Mouse (Mus musculus) MEL (cell line): ENCODE data around the gene Trap1. TPM values are rescaled to one million over a fixed set of nuclear protein-coding genes. Genes with fewer than 3 reads are reported as not detected.

Experiments used
- DNase-seq: peaks from one replicate; pipeline ENCODE4 v3.0.0; 2011; ENCODE audit warnings: low read depth, low spot score
- H3K27ac ChIP-seq: 2 replicates; pipeline ENCODE4 v1.5.1; 2012; ENCODE audit warnings: low read depth, mild to moderate bottlenecking, control low read depth, low read length, moderate library complexity; ENCODE audit not compliant: control insufficient read depth
- H3K27me3 ChIP-seq, 2 experiments: fragments of 150-350 bp in 1 of 2; sonication (generic) in 1 of 2; 2 replicates each; pipeline ENCODE4 v1.6.1; 2012; ENCODE audit warnings: low read length in 2 of 2, mild to moderate bottlenecking in 2 of 2, improper control_type of control experiment in 1 of 2, moderate library complexity in 1 of 2; ENCODE audit not compliant: insufficient read depth in 2 of 2, control insufficient read depth in 1 of 2
- H3K36me3 ChIP-seq, 2 experiments: 2 replicates each; pipeline ENCODE4 v1.6.1; 2012 to 2014; ENCODE audit warnings: low read length in 2 of 2, improper control_type of control experiment in 1 of 2, inconsistent platforms in 1 of 2, mild to moderate bottlenecking in 1 of 2; ENCODE audit not compliant: insufficient read depth in 2 of 2, control insufficient read depth in 1 of 2
- H3K4me1 ChIP-seq, 2 experiments: fragments of 150-350 bp in 1 of 2; sonication (generic) in 1 of 2; 2 replicates each; pipeline ENCODE4 v1.6.1; 2012; ENCODE audit warnings: low read length in 2 of 2, improper control_type of control experiment in 1 of 2, mild to moderate bottlenecking in 1 of 2; ENCODE audit not compliant: insufficient read depth in 2 of 2, control insufficient read depth in 1 of 2
- H3K4me3 ChIP-seq, 2 experiments: fragments of 150-350 bp in 1 of 2; sonication (generic) in 1 of 2; 2 replicates each; pipeline ENCODE4 v1.5.1; 2012; ENCODE audit warnings: low read depth in 2 of 2, low read length in 2 of 2, mild to moderate bottlenecking in 2 of 2, moderate library complexity in 2 of 2, control low read depth in 1 of 2, improper control_type of control experiment in 1 of 2; ENCODE audit not compliant: control insufficient read depth in 1 of 2, insufficient read depth in 1 of 2
- H3K79me2 ChIP-seq: 2 replicates; pipeline ENCODE4 v1.6.1; 2012; ENCODE audit warnings: mild to moderate bottlenecking, low read length, moderate library complexity; ENCODE audit not compliant: control insufficient read depth, poor library complexity, insufficient read depth
- H3K9ac ChIP-seq: 2 replicates; pipeline ENCODE4 v1.6.1; 2012; ENCODE audit warnings: low read depth, mild to moderate bottlenecking, control low read depth, low read length, moderate library complexity; ENCODE audit not compliant: control insufficient read depth, poor library complexity, severe bottlenecking
- H3K9me3 ChIP-seq: fragments of 150-350 bp; sonication (generic); replicated peaks from 2 replicates; pipeline ENCODE4 v1.6.1; 2012; ENCODE audit warnings: mild to moderate bottlenecking, low read length, improper control_type of control experiment, moderate library complexity; ENCODE audit not compliant: insufficient read depth
- BHLHE40 ChIP-seq: IDR thresholded peaks from 2 replicates; pipeline ENCODE4 v1.6.1; 2012; ENCODE audit warnings: low read depth, mild to moderate bottlenecking, inconsistent platforms, low read length, improper control_type of control experiment, borderline replicate concordance
- CHD1 ChIP-seq: IDR thresholded peaks from 2 replicates; pipeline ENCODE4 v1.6.1; 2012; ENCODE audit warnings: low read depth, mild to moderate bottlenecking, inconsistent platforms, low read length, improper control_type of control experiment
- CHD2 ChIP-seq: IDR thresholded peaks from 2 replicates; pipeline ENCODE4 v1.6.1; 2011; ENCODE audit warnings: low read length, improper control_type of control experiment
- CTCF ChIP-seq, 3 experiments: IDR thresholded peaks in 2 of 3; conservative IDR thresholded peaks in 1 of 3; 2 replicates each; pipeline ENCODE4 v1.5.1; 2011 to 2012; ENCODE audit warnings: low read length in 3 of 3, low read depth in 2 of 3, mild to moderate bottlenecking in 2 of 3, improper control_type of control experiment in 1 of 3, inconsistent platforms in 1 of 3, mixed read lengths in 1 of 3, moderate library complexity in 1 of 3; ENCODE audit not compliant: control insufficient read depth in 1 of 3, insufficient read depth in 1 of 3, poor library complexity in 1 of 3, severe bottlenecking in 1 of 3
- E2F4 ChIP-seq: IDR thresholded peaks from 2 replicates; pipeline ENCODE4 v1.6.1; 2011; ENCODE audit warnings: low read depth, low read length, improper control_type of control experiment, borderline replicate concordance
- ELF1 ChIP-seq: IDR thresholded peaks from 2 replicates; pipeline ENCODE4 v1.6.1; 2014; ENCODE audit warnings: low read depth, mild to moderate bottlenecking, inconsistent platforms, low read length, improper control_type of control experiment, moderate library complexity
- EP300 ChIP-seq, 2 experiments: IDR thresholded peaks; 2 replicates each; pipeline ENCODE4 v1.6.1; 2011; ENCODE audit warnings: improper control_type of control experiment in 2 of 2, low read length in 2 of 2, low read depth in 1 of 2, mild to moderate bottlenecking in 1 of 2
- ETS1 ChIP-seq: IDR thresholded peaks from 2 replicates; pipeline ENCODE4 v1.6.1; 2012; ENCODE audit warnings: low read depth, mild to moderate bottlenecking, inconsistent platforms, low read length, improper control_type of control experiment, moderate library complexity
- GABPA ChIP-seq: IDR thresholded peaks from 2 replicates; pipeline ENCODE4 v1.6.1; 2012; ENCODE audit warnings: low read depth, mild to moderate bottlenecking, inconsistent platforms, low read length, improper control_type of control experiment, moderate library complexity
- GATA1 ChIP-seq: IDR thresholded peaks from 2 replicates; pipeline ENCODE4 v1.6.1; 2011; ENCODE audit warnings: low read depth, low read length, improper control_type of control experiment
- HCFC1 ChIP-seq: IDR thresholded peaks from 2 replicates; pipeline ENCODE4 v1.6.1; 2012; ENCODE audit warnings: low read depth, mild to moderate bottlenecking, inconsistent platforms, low read length, improper control_type of control experiment, moderate library complexity
- JUND ChIP-seq: IDR thresholded peaks from 2 replicates; pipeline ENCODE4 v1.6.1; 2011; ENCODE audit warnings: low read depth, mild to moderate bottlenecking, improper control_type of control experiment, low read length
- KAT2A ChIP-seq: conservative IDR thresholded peaks from 2 replicates; pipeline ENCODE4 v1.6.1; 2012; ENCODE audit warnings: low read depth, low read length, improper control_type of control experiment, inconsistent platforms
- MAFK ChIP-seq: IDR thresholded peaks from 2 replicates; pipeline ENCODE4 v1.6.1; 2011; ENCODE audit warnings: low read depth, mild to moderate bottlenecking, low read length, improper control_type of control experiment, borderline replicate concordance
- MAX ChIP-seq: IDR thresholded peaks from 2 replicates; pipeline ENCODE4 v1.6.1; 2011; ENCODE audit warnings: low read length, improper control_type of control experiment
- MAZ ChIP-seq: IDR thresholded peaks from 2 replicates; pipeline ENCODE4 v1.6.1; 2012; ENCODE audit warnings: low read depth, mild to moderate bottlenecking, inconsistent platforms, low read length, improper control_type of control experiment
- MEF2A ChIP-seq: IDR thresholded peaks from 2 replicates; pipeline ENCODE4 v1.6.1; 2014; ENCODE audit warnings: low read depth, mild to moderate bottlenecking, inconsistent platforms, low read length, improper control_type of control experiment; ENCODE audit not compliant: poor library complexity, insufficient replicate concordance, severe bottlenecking; ENCODE audit errors: extremely low read depth
- MXI1 ChIP-seq: IDR thresholded peaks from 2 replicates; pipeline ENCODE4 v1.6.1; 2011; ENCODE audit warnings: mild to moderate bottlenecking, low read depth, low read length, improper control_type of control experiment
- MYB ChIP-seq: IDR thresholded peaks from 2 replicates; pipeline ENCODE4 v1.6.1; 2011; ENCODE audit warnings: mild to moderate bottlenecking, low read depth, low read length, improper control_type of control experiment
- MYC ChIP-seq: IDR thresholded peaks from 2 replicates; pipeline ENCODE4 v1.6.1; 2011; ENCODE audit warnings: low read depth, mild to moderate bottlenecking, low read length, improper control_type of control experiment, moderate library complexity
- NRF1 ChIP-seq: IDR thresholded peaks from 2 replicates; pipeline ENCODE4 v1.6.1; 2014; ENCODE audit warnings: low read depth, mild to moderate bottlenecking, inconsistent platforms, low read length, improper control_type of control experiment, moderate library complexity; ENCODE audit not compliant: poor library complexity, insufficient read depth, severe bottlenecking
- POLR2A ChIP-seq, 2 experiments: IDR thresholded peaks; 2 replicates each; pipeline ENCODE4 v1.6.1; 2011 to 2012; ENCODE audit warnings: low read length in 2 of 2, mild to moderate bottlenecking in 2 of 2, control low read depth in 1 of 2, improper control_type of control experiment in 1 of 2, low read depth in 1 of 2, moderate library complexity in 1 of 2; ENCODE audit not compliant: control insufficient read depth in 1 of 2, insufficient read depth in 1 of 2, poor library complexity in 1 of 2
- POLR2AphosphoS2 ChIP-seq: IDR thresholded peaks from 2 replicates; pipeline ENCODE4 v1.6.1; 2011; ENCODE audit warnings: low read length, improper control_type of control experiment
- POLR2AphosphoS5 ChIP-seq: IDR thresholded peaks from 2 replicates; pipeline ENCODE4 v1.6.1; 2012; ENCODE audit warnings: low read depth, borderline replicate concordance, mild to moderate bottlenecking, inconsistent platforms, low read length, moderate library complexity, mixed read lengths
- RAD21 ChIP-seq: IDR thresholded peaks from 2 replicates; pipeline ENCODE4 v1.6.1; 2011; ENCODE audit warnings: mild to moderate bottlenecking, low read depth, low read length, improper control_type of control experiment
- RCOR1 ChIP-seq: IDR thresholded peaks from 2 replicates; pipeline ENCODE4 v1.6.1; 2012; ENCODE audit warnings: low read depth, mild to moderate bottlenecking, inconsistent platforms, low read length, improper control_type of control experiment
- SIN3A ChIP-seq: IDR thresholded peaks from 2 replicates; pipeline ENCODE4 v1.6.1; 2012; ENCODE audit warnings: low read length, improper control_type of control experiment, inconsistent platforms
- SMC3 ChIP-seq: IDR thresholded peaks from 2 replicates; pipeline ENCODE4 v1.6.1; 2011; ENCODE audit warnings: low read depth, low read length, improper control_type of control experiment
- TAL1 ChIP-seq: IDR thresholded peaks from 2 replicates; pipeline ENCODE4 v1.6.1; 2012; ENCODE audit warnings: mild to moderate bottlenecking, inconsistent platforms, low read length, moderate library complexity, mixed read lengths
- TBP ChIP-seq: IDR thresholded peaks from 2 replicates; pipeline ENCODE4 v1.8.0; 2011; ENCODE audit warnings: low read depth, low read length, improper control_type of control experiment
- TCF12 ChIP-seq: IDR thresholded peaks from 2 replicates; pipeline ENCODE4 v1.6.1; 2014; ENCODE audit warnings: low read depth, mild to moderate bottlenecking, inconsistent platforms, low read length, improper control_type of control experiment, moderate library complexity
- UBTF ChIP-seq: IDR thresholded peaks from 2 replicates; pipeline ENCODE4 v1.6.1; 2012; ENCODE audit warnings: low read depth, mild to moderate bottlenecking, inconsistent platforms, low read length, improper control_type of control experiment, moderate library complexity, borderline replicate concordance; ENCODE audit not compliant: insufficient read depth
- USF1 ChIP-seq: IDR thresholded peaks from 2 replicates; pipeline ENCODE4 v1.6.1; 2014; ENCODE audit warnings: low read depth, mild to moderate bottlenecking, inconsistent platforms, low read length, improper control_type of control experiment, moderate library complexity
- USF2 ChIP-seq, 2 experiments: IDR thresholded peaks; 2 replicates each; pipeline ENCODE4 v1.6.1; 2011 to 2012; ENCODE audit warnings: improper control_type of control experiment in 2 of 2, low read length in 2 of 2, borderline replicate concordance in 1 of 2, inconsistent platforms in 1 of 2, low read depth in 1 of 2, mild to moderate bottlenecking in 1 of 2; ENCODE audit not compliant: insufficient read depth in 1 of 2
- ZC3H11A ChIP-seq: IDR thresholded peaks from 2 replicates; pipeline ENCODE4 v1.6.1; 2012; ENCODE audit warnings: low read depth, mild to moderate bottlenecking, inconsistent platforms, low read length, improper control_type of control experiment
- ZKSCAN1 ChIP-seq: IDR thresholded peaks from 2 replicates; pipeline ENCODE4 v1.6.1; 2012; ENCODE audit warnings: low read depth, mild to moderate bottlenecking, inconsistent platforms, low read length, improper control_type of control experiment, moderate library complexity
- ZMIZ1 ChIP-seq: IDR thresholded peaks from 2 replicates; pipeline ENCODE4 v1.6.1; 2012; ENCODE audit warnings: low read depth, mild to moderate bottlenecking, inconsistent platforms, low read length, improper control_type of control experiment, moderate library complexity
- ZNF384 ChIP-seq: IDR thresholded peaks from 2 replicates; pipeline ENCODE4 v1.6.1; 2012; ENCODE audit warnings: low read depth, mild to moderate bottlenecking, inconsistent platforms, low read length, improper control_type of control experiment
- polyA plus RNA-seq, 2 experiments: library from polyadenylated mRNA; stranded (reverse) in 1 of 2; unstranded in 1 of 2; fragments of >175 nt in 1 of 2; fragments of >200 nt in 1 of 2; gene quantifications; 2 replicates each; pipeline versions ENCODE4 v1.2.1 to v1.2.4; 2012; ENCODE audit warnings: low replicate concordance in 2 of 2, low read depth in 1 of 2; ENCODE audit not compliant: insufficient read length in 2 of 2, insufficient read depth in 1 of 2, missing spikeins in 1 of 2
- total RNA-seq: library from RNA; depleted of rRNA; stranded (reverse); fragments of 300-350 nt; gene quantifications from 2 replicates; pipeline ENCODE4 v1.2.3, GENCODE M21; 2012

The Trap1 gene
- total and polyA plus RNA-seq, 3 experiments: 120 to 299 (median 214) TPM

DNA sequence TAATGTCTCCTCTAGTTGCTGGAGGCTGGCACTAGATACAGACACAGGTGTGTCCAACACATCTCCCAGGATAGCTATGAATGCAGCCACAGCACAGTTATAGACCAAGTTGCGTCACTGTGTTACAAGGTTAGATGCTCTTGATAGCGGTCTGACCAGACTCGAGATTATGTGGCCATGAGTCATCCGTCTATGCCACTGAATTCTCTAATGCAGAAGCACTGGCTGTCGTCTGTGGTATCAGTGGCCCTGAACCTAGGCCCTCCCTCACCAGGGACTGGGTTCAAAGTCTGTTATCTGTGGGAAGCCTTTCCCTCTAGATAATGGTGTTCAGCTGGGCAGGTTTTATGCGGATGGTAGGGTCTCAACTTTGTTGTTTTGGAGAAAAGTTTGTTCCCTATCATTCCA, 45.3 kb downstream of the Trap1 start:
- Histone ChIP-seq H3K27me3 (no peaks in the 10 kb centered on the region), H3K4me1 (peaks cover 12 to 32% of the 10 kb centered on the region in 2 experiments), H3K79me2 (no peaks in the 10 kb centered on the region), H3K36me3 (peaks cover 0 to 24% of the 10 kb centered on the region in 2 experiments; a peak in 2 of 4 replicates), H3K9ac (no peak overlapping the region), H3K4me3 (no peak overlapping the region), H3K27ac (no peak overlapping the region; the same call in 1 of the 2 replicates), H3K9me3 (no peaks in the 10 kb centered on the region)
- peak; percentile 80 for DNase-seq
- TF ChIP-seq TCF12: peak; percentile 68
- TF ChIP-seq RCOR1: peak; percentile 79
- no peak for TF ChIP-seq TBP
- TF ChIP-seq POLR2A (IDR thresholded peaks at IDR 0.05; ENCODE audit: control insufficient read depth in 1 of 2, insufficient read depth in 1 of 2, low read depth in 1 of 2, low read length in 2 of 2, poor library complexity in 1 of 2): no peak
- no peak for TF ChIP-seq ELF1
- peak; percentile 87 for TF ChIP-seq ETS1
- TF ChIP-seq KAT2A: no peak
- TF ChIP-seq ZMIZ1: no peak
- no peak for TF ChIP-seq ZNF384
- TF ChIP-seq EP300 (IDR thresholded peaks at IDR 0.05; ENCODE audit: low read depth in 1 of 2, low read length in 2 of 2): peak; percentile 59 to 69
- TF ChIP-seq MYC: no peak
- TF ChIP-seq MAZ: 0 out of 2 replicates have a peak, but pooled peaks have one; percentile 34
- no peak for TF ChIP-seq UBTF
- TF ChIP-seq HCFC1: no peak
- TF ChIP-seq MAX: no peak
- TF ChIP-seq USF1: no peak
- TF ChIP-seq CTCF (IDR thresholded peaks at IDR 0.05 in 2 of 3, conservative IDR thresholded peaks at IDR 0.05 in 1 of 3; ENCODE audit: control insufficient read depth in 1 of 3, insufficient read depth in 1 of 3, low read depth in 2 of 3, low read length in 3 of 3, poor library complexity in 1 of 3, severe bottlenecking in 1 of 3): no peak
- TF ChIP-seq GABPA: no peak
- TF ChIP-seq POLR2AphosphoS5: no peak
- TF ChIP-seq SIN3A: no peak
- TF ChIP-seq JUND: peak; percentile 86; the same call in 1 of the 2 replicates
- no peak for TF ChIP-seq MAFK
- TF ChIP-seq NRF1: no peak
- no peak for TF ChIP-seq ZKSCAN1
- 0 out of 2 replicates have a peak, but pooled peaks have one; percentile 4 for TF ChIP-seq TAL1
- TF ChIP-seq CHD1: no peak
- no peak for TF ChIP-seq SMC3
- no peak for TF ChIP-seq MEF2A
- TF ChIP-seq GATA1: peak; percentile 82
- TF ChIP-seq MYB: no peak
- no peak for TF ChIP-seq E2F4
- no peak for TF ChIP-seq USF2 (IDR thresholded peaks at IDR 0.05; ENCODE audit: borderline replicate concordance in 1 of 2, insufficient read depth in 1 of 2, low read depth in 1 of 2, low read length in 2 of 2)
- no peak for TF ChIP-seq CHD2
- no peak for TF ChIP-seq ZC3H11A
- TF ChIP-seq BHLHE40: no peak
- peak; percentile 61 for TF ChIP-seq MXI1
- TF ChIP-seq POLR2AphosphoS2: no peak
- no peak for TF ChIP-seq RAD21
